Mouse (Mus musculus) thymus, adult 2 months (tissue): ENCODE measurements around the gene Prdm8.

Source experiments
- CTCF ChIP-seq: fragments of 200-500 bp; IDR thresholded peaks from 2 replicates; pipeline ENCODE4 v1.5.1; 2012; ENCODE audit warnings: mild to moderate bottlenecking, control low read depth, low read length, moderate library complexity, borderline replicate concordance; ENCODE audit not compliant: control insufficient read depth, poor library complexity, insufficient read depth; ENCODE audit errors: extremely low read depth
- POLR2A ChIP-seq: fragments of 200-500 bp; IDR thresholded peaks from 2 replicates; pipeline ENCODE4 v1.6.1; 2012; ENCODE audit warnings: mild to moderate bottlenecking, low read length, control low read depth, moderate library complexity; ENCODE audit not compliant: control insufficient read depth, poor library complexity, insufficient read depth; ENCODE audit errors: extremely low read depth

DNA sequence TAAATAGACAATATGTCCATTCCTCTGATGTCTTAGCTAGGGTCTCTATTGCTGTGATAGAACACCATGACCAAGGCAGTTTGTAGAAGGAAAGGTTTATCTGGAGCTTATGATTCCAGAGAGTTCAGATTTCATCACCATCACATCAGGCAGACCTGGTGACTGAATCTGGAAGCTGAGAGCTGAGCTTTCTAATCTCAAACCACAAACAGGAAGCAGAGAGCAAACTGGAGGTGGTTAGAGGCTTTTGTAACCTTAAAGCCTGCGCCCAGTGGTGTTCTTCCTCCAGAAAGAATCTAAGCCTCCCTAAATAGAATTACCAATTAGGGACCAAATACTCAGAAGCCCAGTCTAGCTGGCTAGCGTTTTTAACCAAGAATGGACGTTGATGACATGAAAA is 20.1 kb upstream of the Prdm8 start:
- no peak for TF ChIP-seq CTCF
- TF ChIP-seq POLR2A: no peak
